Mouse (Mus musculus) Patski (cell line): ENCODE results near the gene Pdzd2. TPM values are rescaled to one million over a fixed set of nuclear protein-coding genes. Genes with fewer than 3 reads are reported as not detected.

Source experiments
- ATAC-seq: fragments of 100-300 bp; one replicate; pipeline ENCODE4 v1.8.0; 2021
- CTCF ChIA-PET: fragments of 350-600 bp; sonication (Branson Sonifier 250); formaldehyde crosslinking; loops from one replicate; lab custom pipeline; 2022; ENCODE audit warnings: inconsistent platforms; lab: Charles Lee
- POLR2A ChIA-PET: fragments of 350-600 bp; sonication (Branson Sonifier 250); formaldehyde crosslinking; loops from one replicate; lab custom pipeline; 2022; ENCODE audit warnings: antibody characterized with exemption, inconsistent platforms; lab: Charles Lee
- DNase-seq: peaks from one replicate; pipeline ENCODE4 v3.0.0-alpha.2; 2011; ENCODE audit warnings: low read depth, low spot score
- H3K27me3 ChIP-seq: fragments of 371-371 bp; one replicate; pipeline ENCODE4 v1.5.1; 2021
- CTCF ChIP-seq: fragments of 100-300 bp; IDR thresholded peaks from one replicate; pipeline ENCODE4 v1.5.1; 2021
- in situ Hi-C: fragments of 300-500 bp; cut with MboI; formaldehyde crosslinking; loops from 3 replicates; pipeline ENCODE4 v1.11.1; 2018; ENCODE audit warnings: low pct_unique_long_range_greater_than_20kb, mixed read lengths
- polyA plus RNA-seq: library from polyadenylated mRNA; unstranded; gene quantifications from one replicate; pipeline ENCODE4 v1.2.3, GENCODE M21; 2021

The Pdzd2 gene
- polyA plus RNA-seq, 1 experiment from 2014 or later, result 0.10 TPM

DNA sequence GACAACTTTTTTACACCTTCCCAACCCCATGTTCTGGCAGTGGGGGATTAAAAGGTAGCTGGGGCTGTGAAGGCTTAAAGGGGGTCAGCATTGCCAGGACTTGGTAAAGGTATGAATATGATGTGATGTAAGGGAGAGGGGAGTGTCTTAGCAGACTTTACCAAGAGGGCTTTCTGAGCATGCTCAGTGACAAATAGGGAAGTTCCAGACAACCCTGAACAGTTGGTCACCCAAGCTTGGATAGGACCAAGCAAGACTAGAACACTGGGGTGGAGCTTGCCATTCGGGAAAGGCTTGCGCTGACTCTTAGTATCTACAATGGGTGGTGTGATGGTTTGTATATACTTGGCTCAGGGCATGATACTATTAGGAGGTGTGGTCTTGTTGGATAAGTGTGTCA lies 286.4 kb downstream of the Pdzd2 start:
- ChIA-PET POLR2A (no interaction called here), CTCF (no interaction called here)
- peaks cover 1% of the 10 kb centered on the region for H3K27me3 ChIP-seq
- in situ Hi-C loops, result no loop called here
- ATAC-seq (no peak), DNase-seq (no peak)
- TF ChIP-seq CTCF, result no peak

DNA sequence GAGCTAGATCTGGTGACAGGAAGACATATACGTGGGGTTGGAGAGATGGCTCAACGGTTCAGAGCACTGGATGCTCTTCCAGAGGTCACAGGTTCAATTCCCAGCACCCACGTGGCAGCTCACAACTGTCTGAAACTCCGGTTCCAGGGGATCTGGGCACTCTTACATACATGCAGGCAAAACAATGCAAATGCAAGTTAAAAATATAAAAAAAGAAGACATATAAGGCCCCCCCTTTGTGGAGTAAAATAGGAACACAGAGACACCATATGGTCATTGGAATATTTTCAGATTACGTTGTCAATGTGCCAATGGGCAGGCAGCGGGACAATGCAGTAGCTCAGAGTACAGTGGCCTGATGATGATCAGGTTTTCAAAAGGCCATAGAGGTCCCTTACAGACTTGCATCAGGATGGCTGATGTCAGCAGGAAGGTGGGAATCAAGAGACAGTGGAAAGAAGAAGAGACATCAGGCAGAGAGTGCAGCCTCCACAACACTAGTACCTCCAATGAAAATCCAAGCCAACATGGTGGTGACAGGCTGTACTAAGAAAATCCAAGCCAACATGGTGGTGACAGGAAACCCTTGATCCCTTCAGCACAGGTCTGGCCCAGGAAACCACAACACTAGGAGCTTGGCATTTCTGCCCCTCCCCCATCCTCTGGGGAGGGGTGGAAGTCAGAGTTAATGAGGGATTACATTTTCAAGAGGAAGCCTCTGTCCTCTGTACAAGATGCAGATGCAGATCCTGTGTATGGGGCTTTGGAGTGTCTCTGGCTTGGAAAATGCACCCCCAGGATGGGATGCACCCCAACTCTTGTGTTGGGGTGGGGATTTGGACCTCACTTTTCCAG lies 287.4 kb downstream of the Pdzd2 start:
- CTCF ChIA-PET, result no interaction called here
- no peaks in the 10 kb centered on the region for H3K27me3 ChIP-seq
- no peak for TF ChIP-seq CTCF
- POLR2A ChIA-PET, result no interaction called here
- no peak for ATAC-seq
- in situ Hi-C loops, result no loop called here
- no peak for DNase-seq

GRCm38 (mm10) chr15:12451448-12451847 lies 288.3 kb downstream of the Pdzd2 start:
- DNase-seq (peak; percentile 60), ATAC-seq (peak; percentile 52)
- ChIA-PET CTCF (no interaction called here), POLR2A (no interaction called here)
- H3K27me3 ChIP-seq, result no peaks in the 10 kb centered on the region
- no peak for TF ChIP-seq CTCF
- in situ Hi-C loops, result no loop called here

GRCm38 (mm10) chr15:12450790-12451189 lies 288.9 kb downstream of the Pdzd2 start:
- in situ Hi-C loops, result no loop called here
- ATAC-seq (no peak), DNase-seq (no peak)
- H3K27me3 ChIP-seq, result no peaks in the 10 kb centered on the region
- TF ChIP-seq CTCF, result no peak
- CTCF ChIA-PET, result interaction anchor here (1.1 to 1.7 kb wide), 3 partner anchors 14 to 21 kb away, joined by 3 to 6 read pairs (median 3); no protein-coding TSS in a partner anchor
- POLR2A ChIA-PET, result no interaction called here

GRCm38 (mm10) chr15:12449321-12449720 lies 290.4 kb downstream of the Pdzd2 start:
- ATAC-seq (no peak), DNase-seq (no peak)

GRCm38 (mm10) chr15:12447021-12447434 lies 292.7 kb downstream of the Pdzd2 start:
- no peaks in the 10 kb centered on the region for H3K27me3 ChIP-seq
- DNase-seq (no peak), ATAC-seq (no peak)
- ChIA-PET POLR2A (no interaction called here), CTCF (interaction anchor here (1.1 to 1.2 kb wide), 2 partner anchors 14 to 18 kb away, joined by 3 read pairs; no protein-coding TSS in a partner anchor)
- TF ChIP-seq CTCF, result no peak
- in situ Hi-C loops, result no loop called here

More at GRCm38 (mm10) chr15:12449321-12449720, 290.4 kb downstream of the Pdzd2 start:
- in situ Hi-C loops, result no loop called here
- ChIA-PET CTCF (interaction anchor here (1.1 to 1.7 kb wide), 4 partner anchors 16 to 57 kb away, joined by 3 to 6 read pairs (median 4); no protein-coding TSS in a partner anchor), POLR2A (no interaction called here)
- no peaks in the 10 kb centered on the region for H3K27me3 ChIP-seq
- TF ChIP-seq CTCF, result no peak

GRCm38 (mm10) chr15:12444551-12444950 lies 295.2 kb downstream of the Pdzd2 start:
- in situ Hi-C loops, result no loop called here
- DNase-seq (no peak), ATAC-seq (no peak)
- CTCF ChIA-PET, result no interaction called here
- POLR2A ChIA-PET, result no interaction called here
- TF ChIP-seq CTCF, result no peak
- no peaks in the 10 kb centered on the region for H3K27me3 ChIP-seq

- no peak for ATAC-seq
- TF ChIP-seq CTCF, result no peak
- in situ Hi-C loops, result no loop called here
- ChIA-PET POLR2A (no interaction called here), CTCF (no interaction called here)
- no peak for DNase-seq
- no peaks in the 10 kb centered on the region for H3K27me3 ChIP-seq
Measured at GRCm38 (mm10) chr15:12439351-12439751, 300.4 kb downstream of the Pdzd2 start.

DNA sequence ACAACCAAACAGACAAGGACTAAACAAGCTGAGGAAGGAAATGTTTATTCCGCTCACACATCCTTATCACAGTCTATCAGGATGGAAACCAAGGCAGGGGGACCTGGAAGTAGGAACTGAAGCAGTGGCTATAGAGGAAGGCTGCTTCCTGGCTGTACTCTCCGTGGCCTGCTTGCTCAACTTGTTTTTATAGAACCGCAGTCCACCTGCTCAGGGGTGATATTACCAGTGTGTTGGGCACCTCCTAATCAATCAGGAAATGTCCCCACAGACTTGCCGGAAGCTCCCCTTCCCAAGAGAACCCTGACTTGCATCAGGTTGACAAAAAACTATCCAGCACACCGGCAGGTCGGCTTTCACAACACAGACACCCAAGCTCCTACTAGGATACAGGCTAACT lies 301.0 kb downstream of the Pdzd2 start:
- no peak for ATAC-seq
- CTCF ChIA-PET, result interaction anchor here (1.1 kb wide), 1 partner anchor 9 kb away, joined by 5 read pairs; no protein-coding TSS in a partner anchor
- in situ Hi-C loops, result no loop called here
- TF ChIP-seq CTCF, result no peak
- POLR2A ChIA-PET, result no interaction called here
- no peaks in the 10 kb centered on the region for H3K27me3 ChIP-seq
- no peak for DNase-seq

DNA sequence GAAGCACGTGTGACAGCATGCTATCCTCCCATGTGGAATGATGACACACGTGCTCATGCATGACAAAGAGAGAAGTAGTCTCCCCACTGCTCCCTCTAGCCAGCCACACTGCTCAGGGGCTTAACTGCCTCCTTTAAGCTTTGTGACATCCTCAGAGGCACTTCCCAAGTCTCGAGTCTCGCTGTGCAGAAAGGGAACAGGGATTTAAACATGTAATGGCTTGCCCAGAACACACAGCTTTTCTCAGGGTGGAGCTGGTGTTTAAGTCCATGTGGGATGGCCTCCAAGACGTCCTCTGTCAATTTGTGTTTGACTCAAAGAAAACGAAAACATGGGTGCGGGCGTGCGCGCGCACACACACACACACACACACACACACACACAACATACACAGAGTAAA lies 301.6 kb downstream of the Pdzd2 start:
- TF ChIP-seq CTCF, result no peak
- DNase-seq (no peak), ATAC-seq (no peak)
- in situ Hi-C loops, result no loop called here
- ChIA-PET POLR2A (no interaction called here), CTCF (interaction anchor here (1.1 kb wide), 1 partner anchor 9 kb away, joined by 5 read pairs; no protein-coding TSS in a partner anchor)
- H3K27me3 ChIP-seq, result no peaks in the 10 kb centered on the region

- DNase-seq (no peak), ATAC-seq (no peak)
- POLR2A ChIA-PET, result no interaction called here
- in situ Hi-C loops, result no loop called here
- TF ChIP-seq CTCF, result no peak
- no peaks in the 10 kb centered on the region for H3K27me3 ChIP-seq
- CTCF ChIA-PET, result interaction anchor here (1.2 to 1.4 kb wide), 2 partner anchors 14 kb away, joined by 3 to 4 read pairs; no protein-coding TSS in a partner anchor
Measured at GRCm38 (mm10) chr15:12435910-12436309, 303.8 kb downstream of the Pdzd2 start.
